Mouse (Mus musculus) liver, postnatal 0 days (tissue): ENCODE measurements around the gene Kpna3. TPM values are rescaled to one million over a fixed set of nuclear protein-coding genes. Genes with fewer than 3 reads are reported as not detected.

ENCODE experiments used
- ATAC-seq: fragments of 200-750 bp; cut with Nextera tagmentation; 2 replicates; pipeline ENCODE4 v1.8.0; 2017; ENCODE audit warnings: mild to moderate bottlenecking, moderate library complexity
- DNase-seq: peaks from one replicate; pipeline ENCODE4 v3.0.0-alpha.2; 2016
- H3K27ac ChIP-seq: fragments of 300-500 bp; sonication (generic); 2 replicates; pipeline ENCODE4 v1.5.1; 2014; ENCODE audit warnings: antibody characterized with exemption, moderate library complexity, mild to moderate bottlenecking, low read depth
- H3K27me3 ChIP-seq: fragments of 300-500 bp; sonication (generic); 2 replicates; pipeline ENCODE4 v1.6.1; 2014; ENCODE audit warnings: low read length, control low read depth, mixed read lengths; ENCODE audit not compliant: insufficient read depth
- H3K36me3 ChIP-seq: fragments of 300-500 bp; sonication (generic); replicated peaks from 2 replicates; pipeline ENCODE4 v1.6.1; 2014; ENCODE audit warnings: mild to moderate bottlenecking, control low read depth, low read length, moderate library complexity, mixed read lengths; ENCODE audit not compliant: insufficient read depth
- H3K4me1 ChIP-seq: fragments of 300-500 bp; sonication (generic); 2 replicates; pipeline ENCODE4 v1.6.1; 2014; ENCODE audit warnings: antibody characterized with exemption, mild to moderate bottlenecking, control low read depth; ENCODE audit not compliant: insufficient read depth
- H3K4me2 ChIP-seq: fragments of 300-500 bp; sonication (generic); 2 replicates; pipeline ENCODE4 v1.6.1; 2014; ENCODE audit warnings: low read depth, mild to moderate bottlenecking, low read length, moderate library complexity, mixed read lengths
- H3K4me3 ChIP-seq: fragments of 300-500 bp; sonication (generic); 2 replicates; pipeline ENCODE4 v1.5.1; 2014; ENCODE audit warnings: low read depth, low read length
- H3K9ac ChIP-seq: fragments of 300-500 bp; sonication (generic); replicated peaks from 2 replicates; pipeline ENCODE4 v1.6.1; 2014; ENCODE audit warnings: mild to moderate bottlenecking, moderate library complexity
- H3K9me3 ChIP-seq: fragments of 300-500 bp; sonication (generic); 2 replicates; pipeline ENCODE4 v1.6.1; 2016; ENCODE audit warnings: mild to moderate bottlenecking, control low read depth, low read length, mixed read lengths
- CTCF ChIP-seq: sonication (generic); IDR thresholded peaks from 2 replicates; pipeline ENCODE4 v1.5.1; 2016; ENCODE audit warnings: antibody characterized with exemption, low read depth
- EP300 ChIP-seq: IDR thresholded peaks from 2 replicates; pipeline ENCODE4 v1.6.1; 2016; ENCODE audit warnings: antibody characterized with exemption, low read depth, mild to moderate bottlenecking
- WGBS: fragments of 180-500 bp; shearing (Covaris S2); extraction: QIAGEN DNeasy Blood & Tissue Kit; methylation state at CpG from one replicate; pipeline ENCODE4 v1.1.7; 2014; ENCODE audit not compliant: insufficient replicate concordance; 5-methylcytosine and 5-hydroxymethylcytosine counted together
- polyA plus RNA-seq: library from polyadenylated mRNA; unstranded; fragments of >200 nt; fragmentation: Nextera tagmentation; extraction: Ambion mirVana; gene quantifications from 2 replicates; pipeline ENCODE4 v1.2.1, GENCODE M21; 2015

Kpna3 gene
- polyA plus RNA-seq, 1 experiment from 2014 or later = 14.4 TPM

GRCm38 (mm10) chr14:61363734-61364133 is 75.9 kb downstream of the Kpna3 start:
- no peak overlapping the region for H3K4me3 ChIP-seq
- no peaks in the 10 kb centered on the region for H3K27me3 ChIP-seq
- peaks cover 6% of the 10 kb centered on the region for H3K36me3 ChIP-seq
- H3K27ac ChIP-seq = peak overlapping the region; percentile 29; the same call in 1 of the 2 replicates
- TF ChIP-seq EP300 (no peak), CTCF (no peak)
- 81% methylated on average over 2 of the region's 2 CpGs for WGBS
- DNase-seq = no peak
- H3K4me1 ChIP-seq = peaks cover 25% of the 10 kb centered on the region
- H3K4me2 ChIP-seq = no peak overlapping the region
- H3K9ac ChIP-seq = no peak overlapping the region
- ATAC-seq = no peak
- no peaks in the 10 kb centered on the region for H3K9me3 ChIP-seq

GRCm38 (mm10) chr14:61362268-61362667 is 77.4 kb downstream of the Kpna3 start:
- Histone ChIP-seq H3K4me1 (peaks cover 25% of the 10 kb centered on the region), H3K27me3 (no peaks in the 10 kb centered on the region), H3K36me3 (peaks cover 6% of the 10 kb centered on the region), H3K27ac (peak overlapping the region; percentile 88; the same call in 1 of the 2 replicates), H3K4me2 (no peak overlapping the region), H3K9me3 (no peaks in the 10 kb centered on the region), H3K4me3 (no peak overlapping the region), H3K9ac (no peak overlapping the region)
- no peak for ATAC-seq
- TF ChIP-seq CTCF (no peak), EP300 (no peak)
- no peak for DNase-seq
- WGBS = 79% methylated on average over 2 of the region's 2 CpGs

GRCm38 (mm10) chr14:61360981-61361511 is 78.6 kb downstream of the Kpna3 start:
- no peak for DNase-seq
- H3K9me3 ChIP-seq = no peaks in the 10 kb centered on the region
- TF ChIP-seq CTCF = no peak
- no peak for TF ChIP-seq EP300
- H3K27ac ChIP-seq = peak overlapping the region; percentile 88
- WGBS = 43% methylated on average over 3 of the region's 3 CpGs
- H3K4me2 ChIP-seq = peak overlapping the region; percentile 91
- ATAC-seq = peak; percentile 53
- H3K4me3 ChIP-seq = 0 out of 2 replicates have a peak overlapping the region, but pooled peaks have one; percentile 63
- no peak overlapping the region for H3K9ac ChIP-seq
- H3K27me3 ChIP-seq = no peaks in the 10 kb centered on the region
- peaks cover 4% of the 10 kb centered on the region; the same call in 1 of the 2 replicates for H3K36me3 ChIP-seq
- peaks cover 25% of the 10 kb centered on the region for H3K4me1 ChIP-seq

- Histone ChIP-seq H3K9me3 (no peaks in the 10 kb centered on the region), H3K4me2 (peak within 1 kb of the TSS; percentile 91), H3K27ac (peak within 1 kb of the TSS; percentile 88), H3K4me1 (peaks cover 25% of the 10 kb centered on the region), H3K9ac (peak within 1 kb of the TSS; percentile 68), H3K27me3 (no peaks in the 10 kb centered on the region), H3K4me3 (peak within 1 kb of the TSS; percentile 63), H3K36me3 (peaks cover 4% of the 10 kb centered on the region; the same call in 1 of the 2 replicates)
- TF ChIP-seq EP300 (no peak), CTCF (peak; percentile 16; the same call in 1 of the 2 replicates)
- DNase-seq = peak; percentile 93
- ATAC-seq = peak; percentile 92
- under 1% methylated on average over 35 of the region's 40 CpGs for WGBS
Observed at GRCm38 (mm10) chr14:61360131-61360980, 79.3 kb downstream of the Kpna3 start, which contains the start of gene Ebpl. Ebpl (minus strand) TSS chr14:61360439.

GRCm38 (mm10) chr14:61354251-61355235 is 85.1 kb downstream of the Kpna3 start:
- H3K4me3 ChIP-seq = no peak overlapping the region
- 70% methylated on average over 10 of the region's 10 CpGs for WGBS
- no peak for DNase-seq
- H3K27ac ChIP-seq = no peak overlapping the region
- TF ChIP-seq CTCF (no peak), EP300 (no peak)
- no peaks in the 10 kb centered on the region for H3K27me3 ChIP-seq
- no peaks in the 10 kb centered on the region for H3K36me3 ChIP-seq
- H3K9me3 ChIP-seq = no peaks in the 10 kb centered on the region
- H3K9ac ChIP-seq = no peak overlapping the region
- no peak for ATAC-seq
- no peak overlapping the region for H3K4me2 ChIP-seq
- H3K4me1 ChIP-seq = no peaks in the 10 kb centered on the region
